Mouse (Mus musculus) inflammation-experienced regulatory T-cells, adult 6 months (primary cell): Measurements from ENCODE around the gene Far2. TPM values are rescaled to one million over a fixed set of nuclear protein-coding genes. Genes with fewer than 3 reads are reported as not detected.

Experiments used
- ATAC-seq: one replicate; pipeline ENCODE4 v1.8.0; 2017
- polyA plus RNA-seq, 3 experiments: library from polyadenylated mRNA; unstranded; fragments of 100-300 nt; shearing (Covaris generic); gene quantifications; one replicate each; pipeline ENCODE4 v1.2.1; 2017

The Far2 gene
- 1 to 10 TPM; 2.1 to 4.4 (median 3.2) TPM for polyA plus RNA-seq

GRCm38 (mm10) chr6:148046881-148047649 lies at the start of gene Far2:
Far2 (plus strand) TSS chr6:148047259.
- ATAC-seq: no peak

- ATAC-seq: no peak
Measured at GRCm38 (mm10) chr6:148000483-148000882, 46.6 kb upstream of the Far2 start.

- no peak for ATAC-seq
Measured at GRCm38 (mm10) chr6:148001071-148001470, 46.0 kb upstream of the Far2 start.

- ATAC-seq: no peak
Measured at GRCm38 (mm10) chr6:148006118-148006837, 40.8 kb upstream of the Far2 start.

- no peak for ATAC-seq
Measured at GRCm38 (mm10) chr6:148040759-148041158, 6.3 kb upstream of the Far2 start.

GRCm38 (mm10) chr6:148047650-148047988 lies 560 bp downstream of the Far2 start:
- no peak for ATAC-seq

GRCm38 (mm10) chr6:148063131-148063530 lies 16.1 kb downstream of the Far2 start:
- ATAC-seq: no peak

- no peak for ATAC-seq
Measured at GRCm38 (mm10) chr6:148066267-148066666, 19.2 kb downstream of the Far2 start.

- ATAC-seq: no peak
Measured at GRCm38 (mm10) chr6:148068786-148069185, 21.7 kb downstream of the Far2 start.

- ATAC-seq: no peak
Measured at GRCm38 (mm10) chr6:148073599-148073998, 26.5 kb downstream of the Far2 start.

GRCm38 (mm10) chr6:148074211-148074864 lies 27.3 kb downstream of the Far2 start:
- no peak for ATAC-seq

GRCm38 (mm10) chr6:148083864-148084263 lies 36.8 kb downstream of the Far2 start:
- no peak for ATAC-seq

- ATAC-seq: no peak
Measured at GRCm38 (mm10) chr6:148084403-148084802, 37.3 kb downstream of the Far2 start.

- no peak for ATAC-seq
Measured at GRCm38 (mm10) chr6:148097039-148097438, 50.0 kb downstream of the Far2 start.

GRCm38 (mm10) chr6:148101977-148102376 lies 54.9 kb downstream of the Far2 start:
- no peak for ATAC-seq

GRCm38 (mm10) chr6:148102434-148102833 lies 55.4 kb downstream of the Far2 start:
- no peak for ATAC-seq

GRCm38 (mm10) chr6:148104212-148104611 lies 57.2 kb downstream of the Far2 start:
- ATAC-seq: no peak

- no peak for ATAC-seq
Measured at GRCm38 (mm10) chr6:148105722-148106268, 58.7 kb downstream of the Far2 start.

GRCm38 (mm10) chr6:148108741-148109472 lies 61.8 kb downstream of the Far2 start:
- ATAC-seq: no peak

- ATAC-seq: no peak
Measured at GRCm38 (mm10) chr6:148110996-148111633, 64.1 kb downstream of the Far2 start.

GRCm38 (mm10) chr6:148116371-148116770 lies 69.3 kb downstream of the Far2 start:
- ATAC-seq: no peak

GRCm38 (mm10) chr6:148116907-148117306 lies 69.8 kb downstream of the Far2 start:
- ATAC-seq: no peak
